In genomic region chr9:54063655-54064054, GRCm38 (mm10) we compare ENCODE assay signal across 24 mouse cellular contexts. TPM values are rescaled to one million over a fixed set of nuclear protein-coding genes. Genes with fewer than 3 reads are reported as not detected.
DNase-seq lines count a peak whose midpoint lies in the region; ATAC-seq and TF ChIP-seq lines count a peak whose summit lies in the region.
"Had no signal": no experiment of that assay in that cellular context is flagged by ENCODE, and none has a peak within 500 bp of the region (broad histone marks: within the 10 kb centered on the region; RNA-seq: fewer than 3 reads in every experiment).

No protein-coding gene starts in this region.

- H3K4me3 ChIP-seq in layer of hippocampus, adult 2 months = no peak overlapping the region
- H3K4me3 ChIP-seq: embryonic facial prominence, embryonic 12.5 days; embryonic facial prominence, embryonic 15.5 days had no signal

- no peak for DNase-seq in layer of hippocampus, adult 2 months (ENCODE audit: low spot score in 2 of 2)
- no peak for DNase-seq in layer of hippocampus, adult 9-11 months
- DNase-seq in brain, adult 2 months (ENCODE audit: low read depth, low spot score) = peak; percentile 40
- DNase-seq in thymus, postnatal 14 days = no peak
- DNase-seq in heart, postnatal 14 days = no peak
- DNase-seq: adrenal gland, adult 2 months; adrenal gland, postnatal 14 days; B cell, adult 2 months; cerebellum, adult 18-20 months; cerebellum, adult 9-10 months; cerebellum, postnatal 14 days; forebrain, postnatal 0 days; gastrocnemius, postnatal 10 days; gastrocnemius, postnatal 36 days; heart, postnatal 36 days had no signal

- intact Hi-C loops in heart, postnatal 14 days (cut with DNase I) = no loop called here

- peak; percentile 62 for ATAC-seq in megakaryocyte, adult 5-6 weeks (ENCODE audit: poor library complexity, severe bottlenecking)
- ATAC-seq: forebrain, embryonic 14.5 days; forebrain, postnatal 0 days; hindbrain, postnatal 0 days; inflammation-experienced regulatory T-cells, adult 6 months; intestine, embryonic 16.5 days had no signal

- TF ChIP-seq CTCF in layer of hippocampus, adult 2 months (conservative IDR thresholded peaks at IDR 0.05) = no peak

- peak overlapping the region; percentile 65; the same call in 1 of the 2 replicates for H3K27ac ChIP-seq in layer of hippocampus, adult 2 months
- H3K27ac ChIP-seq: embryonic facial prominence, embryonic 12.5 days; embryonic facial prominence, embryonic 15.5 days; hindbrain, embryonic 14.5 days; hindbrain, postnatal 0 days had no signal

RNA-seq across cellular contexts. Expression of gene Tnfaip8l3, which starts 4.5 kb away (rescaled TPM):
- total RNA-seq in layer of hippocampus, adult 2 months (2021) = 10 to 100 TPM; 28.3 to 29.6 TPM
- not detected in 2 replicates for total RNA-seq in megakaryocyte, adult 5-6 weeks (2015)
- total RNA-seq in megakaryocyte, adult 5-6 weeks (2017) = 0.44 TPM in 1 of 2 replicates, not detected in the other
- total RNA-seq in heart, postnatal 14 days (2021) = under 1 TPM; 0.24 to 0.74 TPM
- total RNA-seq: adrenal gland, postnatal 14 days; gastrocnemius, postnatal 36 days; MEL had no signal

Comparison
In these comparisons a context has a peak if more than half of its experiments do, and no peak if none do; other contexts are left out.
1. RNA of gene Tnfaip8l3, which starts 4.5 kb away (total RNA-seq): 28.3 to 29.6 TPM in layer of hippocampus, adult 2 months; 0.24 to 0.74 TPM in heart, postnatal 14 days and 0.44 TPM in megakaryocyte, adult 5-6 weeks; every median in the first group is over 10 times any median in the second.